ENCODE assay signal across 9 mouse cellular contexts in the genomic region with DNA sequence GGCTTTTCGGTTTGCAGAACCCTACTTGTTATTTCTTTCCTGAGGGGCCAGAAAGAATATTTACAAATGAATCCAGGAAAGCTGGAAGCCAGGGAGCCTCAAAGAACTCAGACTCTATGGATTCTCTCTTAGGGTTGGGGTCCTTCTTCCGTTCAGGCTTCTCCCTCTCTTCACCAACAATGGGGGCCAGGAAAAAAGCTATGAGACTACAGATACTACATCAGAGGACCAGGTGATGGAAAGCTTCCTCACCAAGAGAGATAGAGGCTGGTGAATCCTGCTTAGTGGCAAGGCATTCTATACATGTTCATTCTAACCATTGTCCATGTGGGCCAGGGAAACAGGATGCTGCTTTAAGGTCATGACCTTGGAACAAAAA.
A peak's percentile ranks its signal among the peaks of the same experiment; 100 is the strongest.
DNase-seq lines count a peak whose midpoint lies in the region; ATAC-seq and TF ChIP-seq lines count a peak whose summit lies in the region.
"Had no signal": no experiment of that assay in that cellular context is flagged by ENCODE, and none has a peak within 500 bp of the region (broad histone marks: within the 10 kb centered on the region; RNA-seq: fewer than 3 reads in every experiment).

No protein-coding gene starts in this region.

- no peak for TF ChIP-seq POLR2A in cerebellum, adult 2 months (IDR thresholded peaks at IDR 0.05; ENCODE audit: borderline replicate concordance, insufficient read depth, low read length)

- H3K9ac ChIP-seq in kidney, embryonic 16.5 days (replicated peaks; ENCODE audit: low read length) = no peak overlapping the region
- no peak overlapping the region for H3K9ac ChIP-seq in hindbrain, embryonic 15.5 days
- H3K9ac ChIP-seq in midbrain, embryonic 15.5 days = peak overlapping the region; percentile 45; the same call in 1 of the 2 replicates

- H3K27ac ChIP-seq in kidney, embryonic 16.5 days (ENCODE audit: low read length) = no peak overlapping the region
- H3K27ac ChIP-seq in forebrain, embryonic 10.5 days = peak overlapping the region; percentile 20; the same call in 1 of the 2 replicates
- H3K27ac ChIP-seq in hindbrain, embryonic 15.5 days (replicated peaks) = peak overlapping the region; percentile 85
- peak overlapping the region; percentile 92 for H3K27ac ChIP-seq in midbrain, embryonic 15.5 days
- no peak overlapping the region for H3K27ac ChIP-seq in cerebellum, adult 2 months (ENCODE audit: insufficient read depth, low read length)

- WGBS in kidney, embryonic 16.5 days = 32% methylated on average over 2 of the region's 2 CpGs
- WGBS in forebrain, embryonic 10.5 days = 46% methylated on average over 2 of the region's 2 CpGs
- 19% methylated on average over 2 of the region's 2 CpGs for WGBS in hindbrain, embryonic 15.5 days
- 6% methylated on average over 2 of the region's 2 CpGs for WGBS in midbrain, embryonic 15.5 days
- 33% methylated on average over 2 of the region's 2 CpGs for WGBS in cerebellum, adult 2 months

- H3K4me3 ChIP-seq in kidney, embryonic 16.5 days (ENCODE audit: low read length) = peak overlapping the region; percentile 11; the same call in 1 of the 2 replicates
- H3K4me3 ChIP-seq in forebrain, embryonic 10.5 days = peak overlapping the region; percentile 40; the same call in 1 of the 2 replicates
- peak overlapping the region; percentile 36 for H3K4me3 ChIP-seq in hindbrain, embryonic 15.5 days
- H3K4me3 ChIP-seq in midbrain, embryonic 15.5 days = peak overlapping the region; percentile 38
- H3K4me3 ChIP-seq in cerebellum, adult 2 months (replicated peaks; ENCODE audit: insufficient read depth, low read depth, low read length) = no peak overlapping the region

- H3K27me3 ChIP-seq in kidney, embryonic 16.5 days (ENCODE audit: insufficient read depth, low read length) = no peaks in the 10 kb centered on the region
- peaks cover 19% of the 10 kb centered on the region for H3K27me3 ChIP-seq in forebrain, embryonic 10.5 days (ENCODE audit: poor library complexity, severe bottlenecking)
- H3K27me3 ChIP-seq in hindbrain, embryonic 15.5 days = no peaks in the 10 kb centered on the region
- H3K27me3 ChIP-seq in midbrain, embryonic 15.5 days (replicated peaks) = no peaks in the 10 kb centered on the region
- peaks cover 2% of the 10 kb centered on the region; the same call in 1 of the 2 replicates for H3K27me3 ChIP-seq in cerebellum, adult 2 months (ENCODE audit: control insufficient read depth, insufficient read depth, low read length)

- no peak for ATAC-seq in kidney, embryonic 16.5 days (ENCODE audit: low FRiP score, low TSS enrichment)
- no peak; the same call in 1 of the 2 replicates for ATAC-seq in hindbrain, embryonic 15.5 days (ENCODE audit: low FRiP score, low read depth)
- ATAC-seq in midbrain, embryonic 15.5 days (replicated peaks) = no peak

- no peaks in the 10 kb centered on the region for H3K9me3 ChIP-seq in kidney, embryonic 16.5 days (ENCODE audit: low read length)
- H3K9me3 ChIP-seq in forebrain, embryonic 10.5 days = no peaks in the 10 kb centered on the region
- H3K9me3 ChIP-seq in hindbrain, embryonic 15.5 days = no peaks in the 10 kb centered on the region
- no peaks in the 10 kb centered on the region for H3K9me3 ChIP-seq in midbrain, embryonic 15.5 days

- DNase-seq in kidney, adult 11 months = no peak
- no peak for DNase-seq in forebrain, embryonic 10.5 days (ENCODE audit: extremely low spot score, low spot score)
- no peak for DNase-seq in cerebellum, adult 2 months
- no peak for DNase-seq in urinary bladder, postnatal 25 days (ENCODE audit: low spot score)
- no peak for DNase-seq in cerebellum, adult 8-10 months
- DNase-seq: thymus, postnatal 4 days had no signal

- no peaks in the 10 kb centered on the region for H3K4me1 ChIP-seq in kidney, embryonic 16.5 days (ENCODE audit: insufficient read depth, low read length)
- peaks cover 18% of the 10 kb centered on the region for H3K4me1 ChIP-seq in forebrain, embryonic 10.5 days
- peaks cover 19% of the 10 kb centered on the region for H3K4me1 ChIP-seq in hindbrain, embryonic 15.5 days (replicated peaks)
- H3K4me1 ChIP-seq in midbrain, embryonic 15.5 days = peaks cover 21% of the 10 kb centered on the region
- peaks cover 7% of the 10 kb centered on the region; the same call in 1 of the 2 replicates for H3K4me1 ChIP-seq in cerebellum, adult 2 months (ENCODE audit: control insufficient read depth, insufficient read depth, low read length)

- TF ChIP-seq CTCF in cerebellum, adult 2 months (IDR thresholded peaks at IDR 0.05; ENCODE audit: borderline replicate concordance, insufficient read depth, low read depth, low read length) = no peak

- H3K4me2 ChIP-seq in kidney, embryonic 16.5 days (replicated peaks; ENCODE audit: low read depth, low read length) = peak overlapping the region; percentile 46
- H3K4me2 ChIP-seq in hindbrain, embryonic 15.5 days = peak overlapping the region; percentile 74
- peak overlapping the region; percentile 68 for H3K4me2 ChIP-seq in midbrain, embryonic 15.5 days

- H3K36me3 ChIP-seq in kidney, embryonic 16.5 days (ENCODE audit: insufficient read depth, low read length) = no peaks in the 10 kb centered on the region
- H3K36me3 ChIP-seq in forebrain, embryonic 10.5 days (replicated peaks) = no peaks in the 10 kb centered on the region
- H3K36me3 ChIP-seq in hindbrain, embryonic 15.5 days = no peaks in the 10 kb centered on the region
- no peaks in the 10 kb centered on the region for H3K36me3 ChIP-seq in midbrain, embryonic 15.5 days (replicated peaks)

Comparison
In these comparisons a context has a peak if more than half of its experiments do, and no peak if none do; other contexts are left out.
1. H3K27ac ChIP-seq: peak in forebrain, embryonic 10.5 days (single experiment), hindbrain, embryonic 15.5 days (single experiment) and midbrain, embryonic 15.5 days (single experiment); none in kidney, embryonic 16.5 days (single experiment) and cerebellum, adult 2 months (single experiment).
2. Peak in every context shown above with its lines, with median percentiles within 50 percentile points of each other: H3K4me2 ChIP-seq.